Mouse (Mus musculus): Measurements from ENCODE around the gene Agbl4. TPM values are rescaled to one million over a fixed set of nuclear protein-coding genes. Genes with fewer than 3 reads are reported as not detected.

The Agbl4 gene
- polyA plus RNA-seq, 1 experiment: 79.8 TPM

- no peaks in the 10 kb centered on the region for H3K27me3 ChIP-seq (ENCODE audit: control insufficient read depth, insufficient read depth, low read length)
- no peaks in the 10 kb centered on the region for H3K4me1 ChIP-seq (ENCODE audit: control insufficient read depth, insufficient read depth, low read length)
- no peaks in the 10 kb centered on the region for H3K36me3 ChIP-seq (ENCODE audit: control insufficient read depth, insufficient read depth, low read length)
- no peak overlapping the region for H3K4me3 ChIP-seq (ENCODE audit: control insufficient read depth, low read depth, low read length)
- H3K27ac ChIP-seq (ENCODE audit: control insufficient read depth, insufficient read depth, low read depth, low read length): no peak overlapping the region
- no peak for TF ChIP-seq CTCF (IDR thresholded peaks at IDR 0.05; ENCODE audit: control insufficient read depth, insufficient read depth, insufficient replicate concordance, low read depth, low read length)
- no peak for TF ChIP-seq POLR2A (IDR thresholded peaks at IDR 0.05; ENCODE audit: control insufficient read depth, low read depth, low read length)
Observed at GRCm38 (mm10) chr4:110674121-110674520, 276.7 kb downstream of the Agbl4 start.

GRCm38 (mm10) chr4:110735141-110735540 is 337.7 kb downstream of the Agbl4 start:
- no peak overlapping the region for H3K27ac ChIP-seq (ENCODE audit: control insufficient read depth, insufficient read depth, low read depth, low read length)
- no peak overlapping the region for H3K4me3 ChIP-seq (ENCODE audit: control insufficient read depth, low read depth, low read length)
- no peak for TF ChIP-seq CTCF (IDR thresholded peaks at IDR 0.05; ENCODE audit: control insufficient read depth, insufficient read depth, insufficient replicate concordance, low read depth, low read length)
- TF ChIP-seq POLR2A (IDR thresholded peaks at IDR 0.05; ENCODE audit: control insufficient read depth, low read depth, low read length): no peak
- H3K4me1 ChIP-seq (ENCODE audit: control insufficient read depth, insufficient read depth, low read length): no peaks in the 10 kb centered on the region
- no peaks in the 10 kb centered on the region for H3K27me3 ChIP-seq (ENCODE audit: control insufficient read depth, insufficient read depth, low read length)
- no peaks in the 10 kb centered on the region for H3K36me3 ChIP-seq (ENCODE audit: control insufficient read depth, insufficient read depth, low read length)

GRCm38 (mm10) chr4:110757941-110758340 is 360.5 kb downstream of the Agbl4 start:
- H3K36me3 ChIP-seq (ENCODE audit: control insufficient read depth, insufficient read depth, low read length): no peaks in the 10 kb centered on the region
- TF ChIP-seq CTCF (IDR thresholded peaks at IDR 0.05; ENCODE audit: control insufficient read depth, insufficient read depth, insufficient replicate concordance, low read depth, low read length) (no peak), POLR2A (IDR thresholded peaks at IDR 0.05; ENCODE audit: control insufficient read depth, low read depth, low read length) (no peak)

GRCm38 (mm10) chr4:110788596-110788995 is 391.1 kb downstream of the Agbl4 start:
- Histone ChIP-seq H3K4me1 (ENCODE audit: control insufficient read depth, insufficient read depth, low read length) (no peaks in the 10 kb centered on the region), H3K27ac (ENCODE audit: control insufficient read depth, insufficient read depth, low read depth, low read length) (no peak overlapping the region), H3K27me3 (ENCODE audit: control insufficient read depth, insufficient read depth, low read length) (no peaks in the 10 kb centered on the region), H3K4me3 (ENCODE audit: control insufficient read depth, low read depth, low read length) (no peak overlapping the region), H3K36me3 (ENCODE audit: control insufficient read depth, insufficient read depth, low read length) (no peaks in the 10 kb centered on the region)
- TF ChIP-seq POLR2A (IDR thresholded peaks at IDR 0.05; ENCODE audit: control insufficient read depth, low read depth, low read length) (no peak), CTCF (IDR thresholded peaks at IDR 0.05; ENCODE audit: control insufficient read depth, insufficient read depth, insufficient replicate concordance, low read depth, low read length) (no peak)

More at GRCm38 (mm10) chr4:110757941-110758340, 360.5 kb downstream of the Agbl4 start:
- Histone ChIP-seq H3K27me3 (ENCODE audit: control insufficient read depth, insufficient read depth, low read length) (no peaks in the 10 kb centered on the region), H3K4me3 (ENCODE audit: control insufficient read depth, low read depth, low read length) (no peak overlapping the region), H3K27ac (ENCODE audit: control insufficient read depth, insufficient read depth, low read depth, low read length) (no peak overlapping the region), H3K4me1 (ENCODE audit: control insufficient read depth, insufficient read depth, low read length) (no peaks in the 10 kb centered on the region)

GRCm38 (mm10) chr4:110799902-110800301 is 402.4 kb downstream of the Agbl4 start:
- no peak overlapping the region for H3K27ac ChIP-seq (ENCODE audit: control insufficient read depth, insufficient read depth, low read depth, low read length)
- H3K4me3 ChIP-seq (ENCODE audit: control insufficient read depth, low read depth, low read length): no peak overlapping the region
- 0 out of 2 replicates have a peak, but pooled peaks cover 2% of the 10 kb centered on the region for H3K4me1 ChIP-seq (ENCODE audit: control insufficient read depth, insufficient read depth, low read length)
- no peaks in the 10 kb centered on the region for H3K27me3 ChIP-seq (ENCODE audit: control insufficient read depth, insufficient read depth, low read length)
- TF ChIP-seq POLR2A (IDR thresholded peaks at IDR 0.05; ENCODE audit: control insufficient read depth, low read depth, low read length) (no peak), CTCF (IDR thresholded peaks at IDR 0.05; ENCODE audit: control insufficient read depth, insufficient read depth, insufficient replicate concordance, low read depth, low read length) (no peak)
- H3K36me3 ChIP-seq (ENCODE audit: control insufficient read depth, insufficient read depth, low read length): no peaks in the 10 kb centered on the region

GRCm38 (mm10) chr4:110810947-110811346 is 413.5 kb downstream of the Agbl4 start:
- no peak for TF ChIP-seq CTCF (IDR thresholded peaks at IDR 0.05; ENCODE audit: control insufficient read depth, insufficient read depth, insufficient replicate concordance, low read depth, low read length)
- no peak for TF ChIP-seq POLR2A (IDR thresholded peaks at IDR 0.05; ENCODE audit: control insufficient read depth, low read depth, low read length)
- Histone ChIP-seq H3K27ac (ENCODE audit: control insufficient read depth, insufficient read depth, low read depth, low read length) (no peak overlapping the region), H3K4me3 (ENCODE audit: control insufficient read depth, low read depth, low read length) (no peak overlapping the region), H3K27me3 (ENCODE audit: control insufficient read depth, insufficient read depth, low read length) (no peaks in the 10 kb centered on the region), H3K36me3 (ENCODE audit: control insufficient read depth, insufficient read depth, low read length) (no peaks in the 10 kb centered on the region), H3K4me1 (ENCODE audit: control insufficient read depth, insufficient read depth, low read length) (no peaks in the 10 kb centered on the region)

GRCm38 (mm10) chr4:110832776-110833175 is 435.3 kb downstream of the Agbl4 start:
- no peak overlapping the region for H3K27ac ChIP-seq (ENCODE audit: control insufficient read depth, insufficient read depth, low read depth, low read length)
- H3K36me3 ChIP-seq (ENCODE audit: control insufficient read depth, insufficient read depth, low read length): no peaks in the 10 kb centered on the region
- TF ChIP-seq CTCF (IDR thresholded peaks at IDR 0.05; ENCODE audit: control insufficient read depth, insufficient read depth, insufficient replicate concordance, low read depth, low read length) (no peak), POLR2A (IDR thresholded peaks at IDR 0.05; ENCODE audit: control insufficient read depth, low read depth, low read length) (no peak)
- H3K27me3 ChIP-seq (ENCODE audit: control insufficient read depth, insufficient read depth, low read length): no peaks in the 10 kb centered on the region
- no peak overlapping the region for H3K4me3 ChIP-seq (ENCODE audit: control insufficient read depth, low read depth, low read length)
- no peaks in the 10 kb centered on the region for H3K4me1 ChIP-seq (ENCODE audit: control insufficient read depth, insufficient read depth, low read length)

Data from testis, adult 2 months (tissue).